Mouse (Mus musculus) embryo, embryonic 10.5 days (tissue): ENCODE measurements around the gene Osbp2.
A peak's percentile ranks its signal among the peaks of the same experiment; 100 is the strongest.

Experiments used
- DNase-seq: peaks from one replicate; pipeline ENCODE4 v3.0.0-alpha.2; 2015; ENCODE audit warnings: low spot score

Gene Osbp2

GRCm38 (mm10) chr11:3862661-3863453 lies 846 bp downstream of the Osbp2 start:
- peak; percentile 7 for DNase-seq

- no peak for DNase-seq
These were observed 3.3 kb downstream of the Osbp2 start for GRCm38 (mm10) chr11:3860361-3860760.

- DNase-seq, result no peak
These were observed 3.9 kb downstream of the Osbp2 start for GRCm38 (mm10) chr11:3859778-3860177.

GRCm38 (mm10) chr11:3857902-3858301 lies 5.8 kb downstream of the Osbp2 start:
- DNase-seq, result no peak

GRCm38 (mm10) chr11:3855846-3856245 lies 7.9 kb downstream of the Osbp2 start:
- no peak for DNase-seq

- DNase-seq, result no peak
These were observed 9.5 kb downstream of the Osbp2 start for GRCm38 (mm10) chr11:3854156-3854555.

GRCm38 (mm10) chr11:3853481-3854034 lies 10.1 kb downstream of the Osbp2 start:
- no peak for DNase-seq

GRCm38 (mm10) chr11:3853031-3853430 lies 10.7 kb downstream of the Osbp2 start:
- DNase-seq, result no peak

- no peak for DNase-seq
These were observed 11.8 kb downstream of the Osbp2 start for GRCm38 (mm10) chr11:3851872-3852271.

- DNase-seq, result no peak
These were observed 12.9 kb downstream of the Osbp2 start for GRCm38 (mm10) chr11:3850746-3851277.

- no peak for DNase-seq
These were observed 13.4 kb downstream of the Osbp2 start for GRCm38 (mm10) chr11:3850315-3850614.

GRCm38 (mm10) chr11:3849469-3850314 lies 14.0 kb downstream of the Osbp2 start:
- DNase-seq, result peak; percentile 4

- DNase-seq, result no peak
These were observed 17.4 kb downstream of the Osbp2 start for GRCm38 (mm10) chr11:3846351-3846750.

GRCm38 (mm10) chr11:3843943-3844734 lies 19.6 kb downstream of the Osbp2 start:
- no peak for DNase-seq

- DNase-seq, result no peak
These were observed 28.4 kb downstream of the Osbp2 start for GRCm38 (mm10) chr11:3835271-3835670.

- DNase-seq, result peak; percentile 58
These were observed 29.1 kb downstream of the Osbp2 start for GRCm38 (mm10) chr11:3834421-3835098.

GRCm38 (mm10) chr11:3833544-3834420 lies 29.9 kb downstream of the Osbp2 start:
- DNase-seq, result no peak

- DNase-seq, result peak; percentile 43
These were observed 31.4 kb downstream of the Osbp2 start for GRCm38 (mm10) chr11:3832193-3832901.

- no peak for DNase-seq
These were observed 34.0 kb downstream of the Osbp2 start for GRCm38 (mm10) chr11:3829736-3830135.

- DNase-seq, result no peak
These were observed 39.6 kb downstream of the Osbp2 start for GRCm38 (mm10) chr11:3824138-3824537.
